Mouse (Mus musculus) lung, adult 18-20 months (tissue): ENCODE data around the gene Slamf6.
"Not testable (repeated sequence)": the region's sequence is repeated elsewhere in the genome, so short reads cannot be mapped to it uniquely, and the experiment has no call there.

ENCODE experiments used
- DNase-seq, 2 experiments: peaks; one replicate each; pipeline ENCODE4 v3.0.0; 2022; ENCODE audit warnings: mixed read lengths in 2 of 2

Gene Slamf6

DNA sequence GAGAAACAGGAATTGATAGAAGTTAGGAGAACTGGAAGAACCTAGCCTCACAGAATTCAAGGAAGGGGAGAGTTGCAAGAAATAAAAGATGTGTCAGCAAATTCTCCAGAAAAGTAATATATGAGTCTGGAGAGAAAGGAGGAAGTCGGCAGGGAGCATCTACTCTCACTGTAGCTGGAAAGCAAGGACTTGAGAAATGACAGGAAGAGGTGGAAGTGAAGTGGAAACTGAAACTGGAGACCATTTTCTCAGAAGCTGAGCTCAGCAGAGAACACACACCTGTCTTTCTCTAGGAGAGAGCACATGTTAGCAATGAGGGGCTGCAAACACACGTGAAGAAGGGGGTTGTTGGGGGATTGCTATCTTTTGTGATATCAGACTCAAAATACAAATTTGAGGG is 40.1 kb downstream of the Slamf6 start:
- DNase-seq, result no peak

DNA sequence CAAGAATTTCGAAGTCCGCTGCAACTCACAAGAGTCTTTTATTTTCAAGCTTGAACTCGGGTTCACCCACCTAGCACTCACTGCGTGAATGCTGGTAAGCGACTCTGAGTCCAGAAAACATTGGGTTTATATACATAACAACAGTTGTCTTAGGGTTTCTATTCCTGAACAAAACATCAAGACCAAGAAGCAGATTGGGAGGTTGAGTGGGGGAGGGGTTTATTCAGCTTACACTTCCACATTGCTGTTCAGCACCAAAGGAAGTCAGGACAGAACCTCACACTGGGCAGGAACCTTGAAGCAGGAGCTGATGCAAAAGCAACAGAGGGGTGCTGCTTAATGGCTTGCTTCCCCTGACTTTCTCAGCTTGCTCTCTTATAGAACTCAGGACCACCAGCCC is 43.4 kb downstream of the Slamf6 start:
- DNase-seq, result no peak

- no peak for DNase-seq
Observed at GRCm38 (mm10) chr1:171961704-171962103, 44.4 kb downstream of the Slamf6 start.

DNA sequence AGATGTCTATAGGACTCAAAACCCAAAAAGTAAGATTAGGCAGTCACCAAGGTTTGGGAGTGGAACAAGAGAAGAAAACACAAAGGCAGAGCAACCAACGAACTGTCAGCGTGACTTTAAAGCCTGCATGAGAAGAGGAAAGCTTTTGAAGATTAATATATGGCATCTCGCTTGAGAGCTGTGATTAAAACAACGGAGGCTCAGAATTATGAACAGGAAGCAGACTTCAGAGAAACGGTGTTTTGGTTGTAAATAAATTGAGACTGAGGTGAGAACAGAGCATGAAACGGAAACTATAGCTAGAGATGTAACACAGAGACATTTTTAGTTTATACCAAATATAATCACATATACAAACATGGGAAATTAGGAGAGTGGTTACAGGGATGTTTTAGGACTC is 46.3 kb downstream of the Slamf6 start:
- DNase-seq, result no peak

GRCm38 (mm10) chr1:171966054-171966790 is 48.9 kb downstream of the Slamf6 start:
- DNase-seq, result no peak

- no peak for DNase-seq
Observed at GRCm38 (mm10) chr1:171969221-171969620, 51.9 kb downstream of the Slamf6 start.

DNA sequence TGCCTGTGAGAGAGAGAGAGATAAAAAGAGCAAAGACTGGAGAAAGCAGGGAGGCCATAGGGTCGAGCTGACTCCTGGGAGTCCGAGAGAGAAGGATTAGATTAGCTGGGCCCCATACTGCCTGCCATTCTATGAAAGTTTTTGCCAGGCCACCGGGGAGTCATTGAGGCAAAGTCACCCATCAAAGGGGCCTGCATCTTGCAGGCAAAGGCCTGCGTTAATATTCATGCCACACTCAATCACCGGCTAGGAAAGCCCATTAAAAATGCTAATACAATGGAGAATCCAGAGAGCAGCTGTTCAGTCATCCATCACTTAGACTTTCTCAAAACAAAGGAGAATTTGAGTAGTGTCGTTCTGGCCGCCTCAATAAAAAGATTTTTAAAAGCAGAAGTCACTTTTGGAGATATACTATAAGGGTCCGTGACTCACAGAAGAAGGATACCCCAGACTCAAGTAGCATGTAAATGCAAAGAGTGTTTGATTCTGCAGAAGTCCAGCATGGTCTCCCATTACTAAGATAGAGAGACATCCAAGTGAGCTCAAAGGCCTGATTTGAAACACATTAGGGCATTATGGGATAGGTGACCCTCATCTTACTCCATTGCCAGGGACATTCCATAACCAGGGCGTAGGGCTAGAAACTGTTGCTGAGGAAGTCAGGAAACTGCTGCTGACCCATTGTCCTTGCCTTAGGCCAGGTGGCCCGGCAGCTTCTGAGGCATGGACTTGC is 53.7 kb downstream of the Slamf6 start:
- DNase-seq, result no peak

GRCm38 (mm10) chr1:171974361-171974760 is 57.0 kb downstream of the Slamf6 start:
- not testable (repeated sequence) for DNase-seq

DNA sequence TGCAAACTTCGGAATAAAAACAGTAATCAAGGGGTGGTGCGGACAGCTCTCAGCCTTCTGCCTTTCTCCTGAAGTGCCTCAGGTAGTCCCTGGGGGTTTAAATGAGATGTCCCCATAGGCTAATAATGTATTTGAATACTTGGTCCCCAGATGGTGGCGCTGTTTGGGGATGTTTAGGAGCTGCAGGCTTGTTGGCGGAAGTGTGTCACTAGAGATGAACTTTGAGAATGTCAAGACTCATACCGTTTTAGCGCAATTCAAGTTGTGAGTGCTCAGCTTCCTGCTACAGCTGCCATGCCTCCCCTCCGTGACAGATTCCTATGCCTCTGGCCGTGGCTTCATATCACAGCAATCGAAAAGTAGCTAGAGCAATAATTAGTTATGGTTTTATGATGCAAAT is 58.1 kb downstream of the Slamf6 start:
- no peak for DNase-seq

DNA sequence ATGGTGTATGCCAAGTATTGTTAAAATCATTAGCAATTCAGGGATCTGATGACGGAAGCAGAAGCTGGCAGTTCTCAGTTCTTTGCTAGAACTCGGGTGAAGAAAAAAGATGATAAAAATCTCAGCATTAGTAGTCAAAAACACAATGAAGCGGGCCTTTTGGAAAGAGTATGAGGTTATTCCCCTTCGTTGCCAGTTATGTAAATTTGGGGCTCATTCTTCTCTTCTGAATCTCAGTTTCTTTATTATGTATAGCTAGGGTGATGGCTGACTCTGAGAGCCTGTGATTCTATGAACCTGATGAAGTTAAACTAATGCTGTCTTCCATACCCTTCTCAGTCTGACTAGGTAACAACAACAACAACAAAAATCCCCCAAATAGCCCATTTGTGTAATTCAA is 58.5 kb downstream of the Slamf6 start:
- DNase-seq, result no peak

DNA sequence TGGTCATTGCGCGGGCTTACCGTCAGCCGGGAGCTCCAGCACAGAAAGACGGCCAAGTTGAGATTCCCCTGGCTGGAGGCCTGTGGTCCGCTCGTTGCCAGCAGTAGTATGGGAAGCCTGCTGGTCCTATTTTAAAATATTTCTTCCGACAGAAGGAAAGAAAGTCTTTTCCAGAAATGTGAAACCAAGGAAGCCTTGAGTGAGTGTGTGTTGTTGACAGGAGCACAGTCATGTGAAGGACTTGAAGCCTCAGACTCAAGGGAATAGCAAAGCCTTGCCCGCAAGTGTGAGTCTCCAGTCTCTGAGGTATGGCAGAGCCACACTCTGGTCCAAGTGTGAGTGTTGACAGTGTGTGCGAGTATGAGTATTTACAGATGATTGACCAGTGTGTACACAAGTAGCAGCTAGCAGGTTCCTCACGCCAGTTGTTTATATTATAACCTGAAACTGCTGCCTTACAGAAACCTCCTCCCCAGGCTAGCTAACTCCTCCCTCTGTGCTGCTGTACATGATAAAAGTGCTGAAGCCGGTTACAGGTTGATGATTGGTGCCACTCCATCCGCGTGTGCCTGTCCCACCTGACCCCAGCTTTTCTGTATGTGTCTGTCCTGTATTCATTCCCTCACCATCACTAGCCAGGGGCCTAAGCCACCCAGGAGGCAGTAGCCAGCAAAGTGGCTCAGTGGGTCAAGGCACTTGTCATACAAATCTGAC is 59.7 kb downstream of the Slamf6 start:
- no peak for DNase-seq

GRCm38 (mm10) chr1:171977891-171978290 is 60.6 kb downstream of the Slamf6 start:
- DNase-seq, result no peak

GRCm38 (mm10) chr1:171979969-171980730 is 62.8 kb downstream of the Slamf6 start:
- peak in 1 of 2 experiments; percentile 10 for DNase-seq

- no peak for DNase-seq
Observed at GRCm38 (mm10) chr1:171982170-171982569, 64.9 kb downstream of the Slamf6 start.

DNA sequence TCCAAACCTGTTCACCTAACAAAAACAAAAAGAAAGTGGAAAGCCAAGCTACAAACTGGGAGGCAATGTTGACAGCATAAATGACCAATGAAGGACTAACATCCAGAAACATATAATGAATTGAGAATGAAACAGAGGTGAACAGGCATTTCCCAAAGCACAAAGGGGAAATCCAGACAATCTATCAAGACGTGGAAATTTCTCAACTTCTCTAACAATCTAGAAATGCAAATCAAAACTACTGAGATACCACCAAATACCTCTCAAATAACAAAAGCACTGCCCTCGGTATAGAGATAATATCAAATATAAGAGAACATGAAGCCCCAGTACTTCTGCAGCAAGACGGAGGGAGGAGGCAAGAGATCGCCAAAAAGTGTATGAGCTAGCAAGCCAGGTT is 65.4 kb downstream of the Slamf6 start:
- no peak for DNase-seq

DNA sequence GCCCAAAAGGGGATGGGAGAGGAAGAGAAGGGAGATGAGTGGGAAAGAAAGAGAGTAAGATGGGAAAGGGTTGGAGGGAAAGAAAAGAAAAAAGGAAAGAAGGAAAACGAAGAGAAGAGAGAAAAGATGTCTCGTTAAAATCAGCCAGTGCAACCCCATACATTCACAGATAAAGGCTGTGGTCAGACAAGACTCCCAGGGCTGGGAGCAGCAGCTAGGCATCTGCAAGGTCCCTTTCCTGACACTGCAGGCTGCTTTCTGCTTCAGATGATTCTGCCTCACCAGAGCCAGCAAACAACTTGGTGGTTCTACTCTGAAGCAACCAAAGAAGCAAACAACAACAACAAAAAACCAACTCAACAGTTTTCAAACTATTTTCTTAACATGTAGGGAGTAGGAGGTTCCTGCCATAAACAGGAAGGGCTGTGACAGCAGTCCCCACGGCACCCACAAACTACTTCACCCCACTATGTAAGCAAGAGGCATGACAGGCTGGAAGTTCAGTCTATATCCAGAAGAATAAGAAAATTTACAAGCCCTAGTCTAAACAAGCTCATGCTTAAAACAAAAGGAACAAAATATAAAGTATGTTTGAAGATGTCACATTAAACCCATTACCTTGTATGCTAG is 66.2 kb downstream of the Slamf6 start:
- DNase-seq, result no peak

DNA sequence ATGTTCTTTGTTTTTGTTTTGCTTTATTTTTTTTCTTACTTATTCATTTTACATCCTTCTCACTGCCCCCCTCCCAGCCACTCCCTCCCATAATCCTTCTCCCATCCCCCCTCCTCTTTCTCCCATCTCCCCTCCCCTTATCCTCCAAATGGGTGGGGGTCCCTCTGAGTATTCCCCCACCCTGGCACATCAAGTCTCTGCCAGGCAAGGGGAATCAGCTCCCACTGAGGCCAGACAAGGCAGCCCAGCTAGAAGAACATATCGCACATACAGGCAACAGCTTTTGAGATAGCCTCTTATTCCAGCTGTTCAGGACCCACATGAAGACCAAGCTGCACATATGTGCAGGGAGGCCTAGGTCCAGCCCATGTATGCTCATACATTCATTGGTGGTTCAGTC is 66.8 kb downstream of the Slamf6 start:
- DNase-seq, result no peak

DNA sequence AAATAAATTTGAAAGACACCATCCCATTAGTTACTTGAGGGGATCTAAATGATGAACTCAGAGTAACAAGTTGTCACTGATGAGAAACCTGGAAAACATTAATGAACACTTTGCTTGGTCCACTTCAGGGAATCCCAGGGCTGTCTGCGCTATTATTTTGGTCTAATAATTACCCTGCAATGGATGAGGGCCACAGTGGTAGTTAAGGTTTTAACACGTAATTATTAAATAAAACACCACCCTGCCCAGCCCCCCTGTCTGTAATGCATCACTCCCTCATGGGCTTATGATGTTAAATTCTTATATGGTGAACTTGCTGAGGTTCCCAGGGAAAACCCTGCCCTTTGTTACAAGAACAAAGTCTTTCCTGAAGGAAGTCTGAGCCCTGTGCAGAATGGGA is 74.6 kb downstream of the Slamf6 start:
- DNase-seq, result no peak

GRCm38 (mm10) chr1:171992901-171993530 is 75.7 kb downstream of the Slamf6 start:
- no peak for DNase-seq

DNA sequence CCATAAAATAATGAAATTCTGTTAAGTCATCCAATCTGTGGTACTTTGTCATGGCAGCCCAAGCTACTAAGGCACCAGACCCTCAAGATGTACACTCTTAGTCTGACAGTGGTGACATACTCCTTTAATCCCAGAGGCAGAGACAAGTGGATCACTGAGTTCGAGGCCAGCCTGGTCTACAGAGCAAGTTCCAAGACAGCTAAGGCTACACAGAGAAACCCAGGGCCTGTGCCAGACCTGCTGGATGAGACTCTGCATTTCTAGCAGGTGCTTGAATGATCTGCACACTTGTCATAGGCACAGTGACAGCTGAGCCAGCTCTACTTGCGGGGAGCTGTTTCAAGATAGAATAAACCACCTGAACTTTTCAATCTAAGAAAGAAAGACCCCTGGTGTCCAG is 77.2 kb downstream of the Slamf6 start:
- DNase-seq, result no peak

DNA sequence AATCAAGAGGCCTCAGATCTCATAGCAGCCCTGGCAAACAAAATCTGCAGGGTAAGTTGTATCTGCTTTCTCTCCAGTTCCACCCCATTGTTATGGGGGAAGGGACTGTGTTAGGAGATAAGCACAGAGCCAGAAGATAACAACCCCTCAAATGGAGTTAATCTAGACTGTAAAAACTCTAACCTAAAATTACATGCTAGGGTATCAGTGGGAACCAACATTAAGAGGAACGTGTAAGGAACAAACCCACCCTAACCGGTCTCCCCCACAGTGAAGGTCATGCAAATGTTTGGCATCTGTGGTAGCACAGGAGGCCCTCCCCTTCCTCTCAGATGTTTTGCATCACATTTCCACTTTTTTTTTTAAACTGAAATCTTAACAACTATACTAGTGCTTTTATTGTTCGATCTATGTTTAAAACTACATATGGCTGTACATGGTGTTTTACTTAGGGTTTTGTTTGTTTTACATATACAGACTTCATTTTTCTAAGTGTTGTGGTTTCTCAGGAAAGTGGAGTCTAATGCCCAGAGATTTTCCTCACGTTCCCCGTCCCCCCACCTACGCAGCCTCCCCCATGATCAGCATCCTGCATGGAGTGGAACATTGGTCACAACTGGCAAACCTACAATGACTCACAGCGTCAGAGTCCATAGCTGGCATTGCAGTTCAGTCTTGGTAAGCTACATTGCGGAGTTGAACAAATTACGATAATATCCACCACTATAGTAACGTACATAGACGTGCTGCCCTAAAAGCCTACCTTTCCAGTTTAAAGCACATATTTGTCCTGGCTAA is 77.8 kb downstream of the Slamf6 start:
- no peak for DNase-seq
